9 mouse cellular contexts compared by ENCODE assay signal in the genomic region with DNA sequence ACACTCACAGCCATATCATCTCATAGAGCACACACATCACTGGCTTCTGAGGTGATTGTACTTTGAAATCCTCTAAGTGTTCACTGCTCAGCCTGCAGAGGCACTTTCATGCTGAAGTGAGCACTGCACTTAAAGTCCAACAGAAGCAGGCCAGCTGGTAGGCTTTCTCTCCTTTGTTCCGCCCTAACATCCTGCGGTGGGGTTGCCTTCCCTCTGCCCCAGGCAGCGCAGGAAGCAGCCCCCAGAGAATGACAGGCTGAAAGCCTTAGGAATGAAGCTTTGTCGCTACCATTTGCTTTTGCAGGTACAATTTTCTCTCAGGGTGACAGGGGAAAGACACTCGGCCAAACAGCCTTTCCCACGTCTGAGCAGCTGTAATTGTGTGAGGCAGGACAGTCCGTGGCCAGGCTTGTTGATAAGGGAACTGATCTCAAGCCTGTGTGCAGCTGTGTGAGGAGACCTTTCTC. TPM values are rescaled to one million over a fixed set of nuclear protein-coding genes. Genes with fewer than 3 reads are reported as not detected.
DNase-seq lines count a peak whose midpoint lies in the region; ATAC-seq and TF ChIP-seq lines count a peak whose summit lies in the region.
"Had no signal": no experiment of that assay in that cellular context is flagged by ENCODE, and none has a peak within 500 bp of the region (broad histone marks: within the 10 kb centered on the region; RNA-seq: fewer than 3 reads in every experiment).

No protein-coding gene starts in this region.

- H3K4me2 ChIP-seq in forebrain, embryonic 12.5 days, result 0 out of 2 replicates have a peak overlapping the region, but pooled peaks have one; percentile 17
- no peak overlapping the region for H3K4me2 ChIP-seq in hindbrain, postnatal 0 days (ENCODE audit: low read depth, low read length)

- TF ChIP-seq CTCF in hindbrain, postnatal 0 days (IDR thresholded peaks at IDR 0.05; ENCODE audit: low read depth), result no peak

- H3K4me3 ChIP-seq in forebrain, embryonic 12.5 days (replicated peaks), result no peak overlapping the region
- H3K4me3 ChIP-seq in hindbrain, postnatal 0 days (ENCODE audit: low read length), result no peak overlapping the region

- peak overlapping the region; percentile 87 for H3K27ac ChIP-seq in forebrain, embryonic 12.5 days
- 0 out of 2 replicates have a peak overlapping the region, but pooled peaks have one; percentile 11 for H3K27ac ChIP-seq in hindbrain, postnatal 0 days

- no peaks in the 10 kb centered on the region; the same call in 1 of the 2 replicates for H3K36me3 ChIP-seq in forebrain, embryonic 12.5 days (replicated peaks)
- no peaks in the 10 kb centered on the region for H3K36me3 ChIP-seq in hindbrain, postnatal 0 days (ENCODE audit: insufficient read depth, low read length)

- no peaks in the 10 kb centered on the region for H3K9me3 ChIP-seq in forebrain, embryonic 12.5 days
- no peaks in the 10 kb centered on the region for H3K9me3 ChIP-seq in hindbrain, postnatal 0 days (ENCODE audit: low read length)
- H3K9me3 ChIP-seq: G1E had no signal

- ATAC-seq in forebrain, embryonic 12.5 days (ENCODE audit: low FRiP score), result peak; percentile 75
- ATAC-seq in hindbrain, postnatal 0 days, result peak; percentile 48; the same call in 1 of the 2 replicates

- peak overlapping the region; percentile 33; the same call in 1 of the 2 replicates for H3K9ac ChIP-seq in forebrain, embryonic 12.5 days
- no peak overlapping the region for H3K9ac ChIP-seq in hindbrain, postnatal 0 days (replicated peaks; ENCODE audit: low read length)

- DNase-seq in kidney, postnatal 10 days, result peak; percentile 33
- no peak for DNase-seq in kidney, adult 8-10 months
- no peak for DNase-seq in hindbrain, postnatal 0 days (ENCODE audit: low spot score)
- peak; percentile 73 for DNase-seq in retina, embryonic 14.5 days (ENCODE audit: low spot score)
- no peak for DNase-seq in layer of hippocampus, postnatal 10 days (ENCODE audit: low spot score in 2 of 2)
- no peak for DNase-seq in gastrocnemius, postnatal 4 days (ENCODE audit: low spot score in 2 of 2)
- DNase-seq: cerebellum, adult 2 months had no signal

- no peaks in the 10 kb centered on the region for H3K27me3 ChIP-seq in forebrain, embryonic 12.5 days
- no peaks in the 10 kb centered on the region for H3K27me3 ChIP-seq in hindbrain, postnatal 0 days (ENCODE audit: insufficient read depth, low read length)

- WGBS in forebrain, embryonic 12.5 days, result 15% methylated on average over 7 of the region's 7 CpGs
- WGBS in hindbrain, postnatal 0 days, result 28% methylated on average over 7 of the region's 7 CpGs

- H3K4me1 ChIP-seq in forebrain, embryonic 12.5 days, result peaks cover 28% of the 10 kb centered on the region
- H3K4me1 ChIP-seq in hindbrain, postnatal 0 days (ENCODE audit: insufficient read depth, low read length), result no peaks in the 10 kb centered on the region

RNA-seq across cellular contexts. Expression of gene Mrps9, which starts 38.4 kb away (rescaled TPM):
- 46.3 and 50.4 TPM in 2 replicates for polyA plus RNA-seq in forebrain, embryonic 12.5 days (2016; fragmentation: Nextera tagmentation; extraction: Ambion mirVana)
- total RNA-seq in hindbrain, postnatal 0 days (2014; rRNA removed), result 21.2 and 27.8 TPM in 2 replicates
- 33.6 and 36.9 TPM in 2 replicates for polyA plus RNA-seq in hindbrain, postnatal 0 days (2015; fragmentation: Nextera tagmentation; extraction: Ambion mirVana)
- 10 to 100 TPM; 43.4 to 46.1 TPM for total RNA-seq in layer of hippocampus, postnatal 10 days (2021)
- 10 to 100 TPM; 42.2 to 47.2 TPM for total RNA-seq in gastrocnemius, postnatal 4 days (2021)

Comparison
In these comparisons a context has a peak if more than half of its experiments do, and no peak if none do; other contexts are left out.
1. DNase-seq: peak in kidney, postnatal 10 days (single experiment) and retina, embryonic 14.5 days (single experiment); none in kidney, adult 8-10 months (0 of 2), hindbrain, postnatal 0 days (single experiment), layer of hippocampus, postnatal 10 days (0 of 2) and gastrocnemius, postnatal 4 days (0 of 2).